Mouse (Mus musculus): ENCODE results near the gene 1700018B08Rik.

GRCm38 (mm10) chr8:121583653-121584052, 39.5 kb upstream of the 1700018B08Rik start:
- TF ChIP-seq ZNF384 (IDR thresholded peaks at IDR 0.05; ENCODE audit: low read depth, low read length) (no peak), MAFK (IDR thresholded peaks at IDR 0.05; ENCODE audit: insufficient read depth, low read depth, low read length) (no peak), ZC3H11A (IDR thresholded peaks at IDR 0.05; ENCODE audit: borderline replicate concordance, low read depth, low read length) (no peak), HCFC1 (IDR thresholded peaks at IDR 0.05; ENCODE audit: borderline replicate concordance, insufficient read depth, low read length) (no peak)

Data from ES-E14 (cell line).